Comparison of ENCODE assay signal across 8 mouse cellular contexts in the genomic region with DNA sequence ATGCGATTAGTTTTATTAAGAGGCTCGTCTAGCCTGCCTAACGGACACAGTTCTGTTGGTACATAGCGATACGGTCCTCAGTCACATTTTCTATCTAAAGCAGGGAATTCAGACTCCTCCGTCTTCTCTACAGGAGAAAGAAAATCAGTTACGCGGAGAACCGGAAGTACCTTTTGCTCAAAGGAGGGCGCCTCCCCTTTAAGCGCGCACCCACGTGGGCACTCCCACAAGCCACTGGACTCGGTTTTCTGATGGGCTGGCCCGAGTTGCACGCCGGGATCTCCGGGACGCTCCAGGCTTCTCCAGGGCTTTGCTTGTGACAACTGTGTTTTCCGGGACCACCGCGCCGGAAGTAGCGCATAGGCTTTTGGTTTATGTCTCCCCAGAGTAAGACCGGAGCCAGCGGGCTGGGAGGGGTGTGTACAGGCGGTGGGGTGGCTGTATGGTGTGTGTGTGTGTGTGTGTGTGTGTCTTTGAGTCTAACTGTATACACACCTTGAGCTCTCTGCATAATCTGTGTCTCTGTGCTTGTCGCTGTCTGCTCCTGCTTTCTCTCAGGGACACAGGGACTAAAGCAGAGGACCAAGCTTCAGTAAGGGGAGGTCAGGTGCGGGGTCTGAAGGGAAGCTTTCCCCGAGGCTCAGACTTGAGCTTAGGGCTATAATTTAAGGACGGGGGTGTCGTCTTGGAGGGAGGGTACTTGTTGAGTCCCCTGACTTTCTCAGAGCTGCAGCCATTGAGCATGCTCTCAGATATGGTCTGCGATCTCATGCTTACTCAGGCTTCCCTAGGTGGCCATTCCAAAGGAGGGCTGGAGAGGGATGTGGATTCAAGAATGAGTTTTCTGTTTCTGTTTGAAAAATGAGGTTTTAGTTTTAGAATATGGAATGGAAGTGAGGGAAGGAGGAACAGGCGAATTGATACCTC. TPM values are rescaled to one million over a fixed set of nuclear protein-coding genes. Genes with fewer than 3 reads are reported as not detected.
DNase-seq lines count a peak whose midpoint lies in the region; ATAC-seq and TF ChIP-seq lines count a peak whose summit lies in the region.

A gene (plus strand): TSS at position 285 of the 927 bp plus-strand sequence.

- peak within 1 kb of the TSS; percentile 36 for H3K4me3 ChIP-seq in hindbrain, postnatal 0 days (ENCODE audit: low read length)
- H3K4me3 ChIP-seq in left cerebral cortex, adult 2 months = peak within 1 kb of the TSS; percentile 59

- WGBS in hindbrain, postnatal 0 days = 3% methylated on average over 34 of the region's 34 CpGs

- no peaks in the 10 kb centered on the region for H3K4me1 ChIP-seq in hindbrain, postnatal 0 days (ENCODE audit: insufficient read depth, low read length)

- peak within 1 kb of the TSS; percentile 44 for H3K9ac ChIP-seq in hindbrain, postnatal 0 days (replicated peaks; ENCODE audit: low read length)

- peak; percentile 11; the same call in 1 of the 2 replicates for TF ChIP-seq CTCF in hindbrain, postnatal 0 days (IDR thresholded peaks at IDR 0.05; ENCODE audit: low read depth)
- no peak for TF ChIP-seq CTCF in left cerebral cortex, adult 2 months (IDR thresholded peaks at IDR 0.05)

- intact Hi-C loops in left cerebral cortex, adult 2 months (cut with DNase I) = loop anchor here (1.0 kb wide), 2 partner anchors 34 to 91 kb away; a partner anchor contains a TSS

- peak; percentile 67 for DNase-seq in WW6 (ENCODE audit: low read depth, low spot score)
- DNase-seq in cerebellum, postnatal 4 days (ENCODE audit: low spot score in 2 of 2) = peak; percentile 66 to 83
- DNase-seq in gastrocnemius, adult 18-20 months (ENCODE audit: low spot score) = peak; percentile 86
- DNase-seq in hindbrain, postnatal 0 days (ENCODE audit: low spot score) = peak; percentile 94
- DNase-seq in left cerebral cortex, adult 2 months (ENCODE audit: extremely low spot score in 1 of 2, low spot score in 2 of 2) = peak; percentile 84 to 87
- peak; percentile 87 to 93 for DNase-seq in right cerebral cortex, adult 2 months (ENCODE audit: low spot score in 2 of 2)
- peak; percentile 88 for DNase-seq in urinary bladder, postnatal 14 days (ENCODE audit: low spot score)

- peak; percentile 99 for ATAC-seq in hindbrain, postnatal 0 days
- ATAC-seq in megakaryocyte, adult 5-6 weeks (ENCODE audit: poor library complexity, severe bottlenecking) = peak; percentile 98

- peak within 1 kb of the TSS; percentile 80 for H3K27ac ChIP-seq in hindbrain, postnatal 0 days
- peak within 1 kb of the TSS; percentile 89 for H3K27ac ChIP-seq in left cerebral cortex, adult 2 months

- no peaks in the 10 kb centered on the region for H3K9me3 ChIP-seq in hindbrain, postnatal 0 days (ENCODE audit: low read length)

- H3K36me3 ChIP-seq in hindbrain, postnatal 0 days (ENCODE audit: insufficient read depth, low read length) = no peaks in the 10 kb centered on the region

- H3K27me3 ChIP-seq in hindbrain, postnatal 0 days (ENCODE audit: insufficient read depth, low read length) = no peaks in the 10 kb centered on the region

- H3K4me2 ChIP-seq in hindbrain, postnatal 0 days (ENCODE audit: low read depth, low read length) = peak within 1 kb of the TSS; percentile 56

RNA-seq across cellular contexts. Expression of the gene that starts here (rescaled TPM):
- 1 to 10 TPM; 2.2 to 2.9 TPM for total RNA-seq in gastrocnemius, adult 18-20 months (2021)
- 3.7 and 6.7 TPM in 2 replicates for total RNA-seq in hindbrain, postnatal 0 days (2014; rRNA removed)
- 4.1 and 5.1 TPM in 2 replicates for polyA plus RNA-seq in hindbrain, postnatal 0 days (2015; fragmentation: Nextera tagmentation; extraction: Ambion mirVana)
- total RNA-seq in left cerebral cortex, adult 2 months (2021) = 1 to 10 TPM; 4.1 to 5.0 TPM
- 2.3 and 3.7 TPM in 2 replicates for total RNA-seq in megakaryocyte, adult 5-6 weeks (2015)
- total RNA-seq in megakaryocyte, adult 5-6 weeks (2017) = 2.3 and 3.7 TPM in 2 replicates

Comparison
In these comparisons a context has a peak if more than half of its experiments do, and no peak if none do; other contexts are left out.
1. Peak in every context shown above with its lines: DNase-seq, ATAC-seq, H3K4me3 ChIP-seq and H3K27ac ChIP-seq.